Mouse (Mus musculus): ENCODE results near the gene Palm3. TPM values are rescaled to one million over a fixed set of nuclear protein-coding genes. Genes with fewer than 3 reads are reported as not detected.

Palm3 gene
- total RNA-seq, 2 experiments from 2014 or later, result 0.19 to 0.20 TPM

GRCm38 (mm10) chr8:84012499-84013165, 8.6 kb upstream of the Palm3 start:
- DNase-seq, result no peak
- intact Hi-C loops (cut with DNase I), result loop anchor here (5.0 kb wide), 1 partner anchor 345 kb away; no protein-coding TSS in a partner anchor

- intact Hi-C loops (cut with DNase I), result no loop called here
Observed at GRCm38 (mm10) chr8:84015833-84016232, 5.4 kb upstream of the Palm3 start.

GRCm38 (mm10) chr8:84019738-84020137, 1.5 kb upstream of the Palm3 start:
- intact Hi-C loops (cut with DNase I), result loop anchor here (5.0 kb wide), 1 partner anchor 208 kb away; no protein-coding TSS in a partner anchor
- no peak for DNase-seq

More at GRCm38 (mm10) chr8:84015833-84016232, 5.4 kb upstream of the Palm3 start:
- no peak for DNase-seq

DNA sequence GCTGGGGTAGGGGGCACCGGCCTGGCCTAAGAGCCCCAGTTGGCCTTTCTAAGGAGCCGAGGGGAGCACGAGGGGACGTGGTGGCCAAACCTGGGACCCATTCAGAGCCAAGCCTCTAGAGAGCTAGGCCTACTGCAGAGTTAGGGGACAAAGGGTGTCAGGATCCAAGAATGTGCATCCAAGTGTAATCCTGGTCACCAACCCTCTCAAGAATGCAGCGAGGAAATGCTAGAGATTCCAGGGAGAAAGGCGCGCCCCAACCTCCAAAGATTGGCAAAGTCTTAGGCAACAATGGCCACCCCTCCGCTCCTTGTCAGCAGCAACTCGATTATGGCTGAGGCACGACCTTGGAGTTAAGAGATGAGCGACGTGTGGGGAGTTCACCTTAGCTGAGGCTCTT, 298 bp downstream of the Palm3 start:
- intact Hi-C loops (cut with DNase I), result loop anchor here (5.0 kb wide), 1 partner anchor 206 kb away; no protein-coding TSS in a partner anchor
- DNase-seq, result no peak

GRCm38 (mm10) chr8:84023085-84023484, 1.8 kb downstream of the Palm3 start:
- peak; percentile 90 to 92 for DNase-seq
- intact Hi-C loops (cut with DNase I), result loop anchor here (5.0 kb wide), 1 partner anchor 204 kb away; no protein-coding TSS in a partner anchor

- intact Hi-C loops (cut with DNase I), result loop anchor here (5.0 kb wide), 1 partner anchor 204 kb away; no protein-coding TSS in a partner anchor
Observed at GRCm38 (mm10) chr8:84023631-84024030, 2.4 kb downstream of the Palm3 start.

GRCm38 (mm10) chr8:84024171-84024570, 2.9 kb downstream of the Palm3 start:
- intact Hi-C loops (cut with DNase I), result loop anchor here (5.0 kb wide), 1 partner anchor 203 kb away; no protein-coding TSS in a partner anchor
- peak; percentile 59 to 75 for DNase-seq

More at GRCm38 (mm10) chr8:84023631-84024030, 2.4 kb downstream of the Palm3 start:
- DNase-seq, result no peak

GRCm38 (mm10) chr8:84025863-84026262, 4.6 kb downstream of the Palm3 start:
- intact Hi-C loops (cut with DNase I), result no loop called here
- peak in 1 of 2 experiments; percentile 55 for DNase-seq

DNA sequence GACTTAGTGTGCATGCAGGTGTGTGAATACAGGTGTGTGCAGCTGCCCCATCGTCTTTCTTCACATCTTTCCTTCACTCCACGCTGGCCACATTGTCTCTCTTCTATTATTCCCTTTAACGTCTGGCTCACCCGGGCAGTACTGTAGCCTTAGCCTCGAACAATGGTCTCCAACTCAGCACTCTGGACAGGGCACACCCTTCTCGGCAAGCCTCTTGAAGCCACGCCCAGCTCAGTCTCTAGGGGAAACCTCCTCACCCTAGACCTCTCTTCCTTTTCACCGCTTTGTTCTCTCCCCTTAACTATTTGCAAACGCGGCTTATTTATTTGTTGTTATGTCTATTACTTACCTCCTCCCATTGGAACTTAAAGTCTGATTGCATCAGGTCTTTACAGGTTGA, 6.2 kb downstream of the Palm3 start:
- intact Hi-C loops (cut with DNase I), result no loop called here
- DNase-seq, result no peak

GRCm38 (mm10) chr8:84029272-84029671, 8.0 kb downstream of the Palm3 start:
- intact Hi-C loops (cut with DNase I), result no loop called here
- no peak for DNase-seq

GRCm38 (mm10) chr8:84032777-84033176, 11.5 kb downstream of the Palm3 start:
- intact Hi-C loops (cut with DNase I), result no loop called here
- DNase-seq, result no peak

GRCm38 (mm10) chr8:84038015-84038414, 16.7 kb downstream of the Palm3 start:
- peak; percentile 68 to 71 for DNase-seq
- intact Hi-C loops (cut with DNase I), result loop anchor here (5.0 kb wide), 1 partner anchor 54 kb away; no protein-coding TSS in a partner anchor

GRCm38 (mm10) chr8:84039050-84039449, 17.8 kb downstream of the Palm3 start:
- intact Hi-C loops (cut with DNase I), result loop anchor here (1.0 to 5.0 kb wide), 2 partner anchors 53 to 246 kb away; no protein-coding TSS in a partner anchor
- peak; percentile 82 to 87 for DNase-seq

DNA sequence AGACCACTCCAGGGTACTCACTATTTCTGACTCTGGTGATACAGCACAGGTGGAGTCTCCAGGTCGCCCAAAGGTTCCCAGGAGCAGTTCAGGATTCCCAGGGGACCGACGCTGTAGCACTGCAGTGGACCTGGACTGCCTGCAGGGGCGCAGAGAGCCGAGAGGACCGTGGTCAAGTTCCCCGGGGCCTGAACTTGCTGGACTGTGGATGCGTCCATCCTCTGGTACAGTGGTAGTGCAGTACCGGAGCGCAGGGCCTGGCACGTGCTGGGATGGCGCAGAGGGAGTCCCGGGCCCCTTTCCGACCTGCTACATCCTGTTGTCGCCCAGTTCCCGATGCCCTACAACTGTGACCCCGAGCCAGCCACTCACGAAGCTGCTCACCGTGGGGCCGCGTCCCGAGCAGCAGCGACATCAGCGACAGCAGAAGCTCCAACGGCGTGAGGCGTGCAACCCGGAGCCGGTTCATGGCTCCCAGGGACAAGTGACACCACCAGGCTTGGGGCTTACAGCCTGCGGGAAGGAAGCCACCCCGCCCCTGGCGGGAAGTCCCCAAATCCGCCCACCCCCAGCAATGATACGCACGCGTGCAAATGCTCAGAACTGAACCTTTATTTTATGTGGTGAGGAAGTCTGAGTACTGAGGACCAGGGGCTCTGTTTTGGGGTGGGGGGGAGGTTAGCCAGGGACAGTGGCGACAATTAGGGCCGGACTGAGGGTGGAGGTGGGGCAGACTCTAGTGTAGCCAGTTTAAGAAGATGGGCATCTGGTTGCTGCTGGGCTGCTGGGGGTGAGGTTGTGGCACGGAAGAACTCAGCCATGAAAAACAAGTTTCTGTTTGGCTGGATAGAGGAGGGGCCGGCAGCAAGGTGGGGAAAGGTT, 21.0 kb downstream of the Palm3 start, which contains the start of gene Il27ra:
Gene Il27ra, minus strand, starts transcription at position 524 of the 882 bp plus-strand sequence.
- intact Hi-C loops (cut with DNase I), result loop anchor here (2.0 to 5.0 kb wide), 2 partner anchors 22 to 315 kb away; partner anchors contain the start of gene Gm10643
- DNase-seq, result peak; percentile 79 to 86

DNA sequence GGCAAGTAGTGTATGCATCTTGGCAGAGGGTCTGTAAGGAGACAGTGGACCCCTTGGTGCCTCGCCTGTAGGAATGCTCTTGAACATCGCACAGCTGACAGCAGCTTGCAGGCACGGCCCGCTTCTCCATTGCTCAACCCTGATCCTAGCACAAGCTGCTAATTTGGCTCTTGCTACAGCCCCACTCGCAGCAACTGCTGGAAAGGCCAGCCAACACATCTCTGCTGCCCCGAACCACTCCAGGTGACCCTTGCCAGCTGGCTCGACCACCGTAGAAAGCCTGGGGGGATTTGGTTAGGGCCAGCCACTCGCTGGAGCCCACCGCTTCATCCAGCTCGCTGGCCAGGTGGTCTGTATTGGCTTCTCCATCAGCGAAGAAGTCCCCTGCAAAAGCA, 21.7 kb downstream of the Palm3 start:
- intact Hi-C loops (cut with DNase I), result loop anchor here (2.0 to 5.0 kb wide), 2 partner anchors 22 to 314 kb away; partner anchors contain the start of gene Gm10643
- DNase-seq, result peak; percentile 41 to 47

GRCm38 (mm10) chr8:84044103-84044502, 22.8 kb downstream of the Palm3 start:
- no peak for DNase-seq

GRCm38 (mm10) chr8:84044900-84045299, 23.6 kb downstream of the Palm3 start, which contains the start of gene Rln3:
Rln3 (minus strand) TSS chr8:84045000.
- intact Hi-C loops (cut with DNase I), result loop anchor here (5.0 kb wide), 1 partner anchor 312 kb away; no protein-coding TSS in a partner anchor
- no peak for DNase-seq

More at GRCm38 (mm10) chr8:84044103-84044502, 22.8 kb downstream of the Palm3 start:
- intact Hi-C loops (cut with DNase I), result loop anchor here (5.0 kb wide), 1 partner anchor 313 kb away; no protein-coding TSS in a partner anchor

GRCm38 (mm10) chr8:84046505-84046904, 25.2 kb downstream of the Palm3 start:
- intact Hi-C loops (cut with DNase I), result no loop called here
- no peak for DNase-seq

DNA sequence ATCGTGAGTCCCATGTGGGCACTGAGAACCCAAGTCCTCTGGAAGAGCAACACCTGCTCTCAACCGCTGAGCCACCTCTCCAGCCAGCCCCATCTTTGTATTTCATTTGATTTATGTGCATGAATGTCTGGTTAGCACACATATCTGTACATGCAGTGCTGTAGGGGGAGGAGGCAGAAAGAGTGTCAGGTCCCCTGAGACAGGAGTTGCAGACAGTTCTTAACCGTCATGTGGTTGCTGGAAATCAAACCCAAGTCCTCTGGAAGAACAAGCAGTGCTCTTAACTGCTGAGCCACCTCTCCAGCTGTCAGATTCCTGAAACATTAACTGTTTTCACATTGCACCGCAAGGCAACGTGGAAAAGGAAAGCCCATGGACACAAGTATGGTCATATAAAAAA, 26.9 kb downstream of the Palm3 start:
- DNase-seq, result no peak
- intact Hi-C loops (cut with DNase I), result no loop called here

- intact Hi-C loops (cut with DNase I), result no loop called here
- DNase-seq, result no peak
Observed at GRCm38 (mm10) chr8:84052746-84053145, 31.5 kb downstream of the Palm3 start.
